Mouse (Mus musculus) limb, embryonic 12.5 days (tissue): ENCODE data around the gene Hcls1. TPM values are rescaled to one million over a fixed set of nuclear protein-coding genes. Genes with fewer than 3 reads are reported as not detected.
A peak's percentile ranks its signal among the peaks of the same experiment; 100 is the strongest.

Experiments used
- ATAC-seq: fragments of 200-750 bp; cut with Nextera tagmentation; 2 replicates; pipeline ENCODE4 v1.8.0; 2017; ENCODE audit warnings: low read depth, moderate TSS enrichment; ENCODE audit not compliant: insufficient number of reproducible peaks, insufficient read depth, low FRiP score, low TSS enrichment
- H3K27ac ChIP-seq: fragments of 300-500 bp; sonication (generic); 2 replicates; pipeline ENCODE4 v1.5.1; 2016; ENCODE audit warnings: mild to moderate bottlenecking, moderate library complexity
- H3K27me3 ChIP-seq: fragments of 300-500 bp; sonication (generic); 2 replicates; pipeline ENCODE4 v1.6.1; 2016; ENCODE audit warnings: mild to moderate bottlenecking, moderate library complexity
- H3K36me3 ChIP-seq: fragments of 300-500 bp; sonication (generic); 2 replicates; pipeline ENCODE4 v1.6.1; 2016; ENCODE audit warnings: mild to moderate bottlenecking, moderate library complexity
- H3K4me1 ChIP-seq: fragments of 300-500 bp; sonication (generic); replicated peaks from 2 replicates; pipeline ENCODE4 v1.6.1; 2016
- H3K4me2 ChIP-seq: fragments of 300-500 bp; sonication (generic); 2 replicates; pipeline ENCODE4 v1.6.1; 2016; ENCODE audit warnings: mild to moderate bottlenecking, moderate library complexity
- H3K4me3 ChIP-seq: fragments of 300-500 bp; sonication (generic); replicated peaks from 2 replicates; pipeline ENCODE4 v1.5.1; 2016; ENCODE audit warnings: mild to moderate bottlenecking
- H3K9ac ChIP-seq: fragments of 300-500 bp; sonication (generic); replicated peaks from 2 replicates; pipeline ENCODE4 v1.6.1; 2016; ENCODE audit warnings: mild to moderate bottlenecking, moderate library complexity
- H3K9me3 ChIP-seq: fragments of 300-500 bp; sonication (generic); 2 replicates; pipeline ENCODE4 v1.6.1; 2016; ENCODE audit warnings: mild to moderate bottlenecking, moderate library complexity
- whole genome bisulfite sequencing: fragments of 180-500 bp; shearing (Covaris S2); methylation state at CpG from one replicate; pipeline ENCODE4 v1.1.7; 2016; 5-methylcytosine and 5-hydroxymethylcytosine counted together
- polyA plus RNA-seq: library from polyadenylated mRNA; unstranded; fragments of >200 nt; fragmentation: Nextera tagmentation; extraction: Ambion mirVana; gene quantifications from 2 replicates; pipeline ENCODE4 v1.2.1, GENCODE M21; 2016

Gene Hcls1
- polyA plus RNA-seq, 1 experiment from 2014 or later = 2.7 TPM

- H3K4me3 ChIP-seq = no peak overlapping the region
- H3K4me1 ChIP-seq = no peaks in the 10 kb centered on the region
- no peak overlapping the region for H3K27ac ChIP-seq
- no peaks in the 10 kb centered on the region for H3K27me3 ChIP-seq
- no peaks in the 10 kb centered on the region for H3K9me3 ChIP-seq
- H3K4me2 ChIP-seq = no peak overlapping the region
- 84% methylated on average over 6 of the region's 6 CpGs for WGBS
- no peak overlapping the region for H3K9ac ChIP-seq
- ATAC-seq = no peak
- no peaks in the 10 kb centered on the region for H3K36me3 ChIP-seq
Observed at GRCm38 (mm10) chr16:36997650-36998049, 62.9 kb downstream of the Hcls1 start.

GRCm38 (mm10) chr16:36999366-36999972 lies 64.7 kb downstream of the Hcls1 start:
- H3K4me1 ChIP-seq = no peaks in the 10 kb centered on the region
- WGBS = 79% methylated on average over 9 of the region's 9 CpGs
- ATAC-seq = no peak
- H3K36me3 ChIP-seq = no peaks in the 10 kb centered on the region
- no peak overlapping the region for H3K4me3 ChIP-seq
- H3K9ac ChIP-seq = no peak overlapping the region
- H3K27me3 ChIP-seq = no peaks in the 10 kb centered on the region
- H3K27ac ChIP-seq = no peak overlapping the region
- H3K4me2 ChIP-seq = no peak overlapping the region
- H3K9me3 ChIP-seq = no peaks in the 10 kb centered on the region

- no peak overlapping the region for H3K9ac ChIP-seq
- WGBS = 71% methylated on average over 6 of the region's 6 CpGs
- 0 out of 2 replicates have a peak, but pooled peaks cover 2% of the 10 kb centered on the region for H3K36me3 ChIP-seq
- H3K4me3 ChIP-seq = no peak overlapping the region
- no peak for ATAC-seq
- peaks cover 11% of the 10 kb centered on the region for H3K4me1 ChIP-seq
- H3K9me3 ChIP-seq = no peaks in the 10 kb centered on the region
- no peaks in the 10 kb centered on the region for H3K27me3 ChIP-seq
- no peak overlapping the region for H3K27ac ChIP-seq
- no peak overlapping the region for H3K4me2 ChIP-seq
Observed at GRCm38 (mm10) chr16:37009262-37009661, 74.5 kb downstream of the Hcls1 start.

- Histone ChIP-seq H3K36me3 (peaks cover 10% of the 10 kb centered on the region; the same call in 1 of the 2 replicates), H3K27ac (no peak overlapping the region), H3K4me2 (no peak overlapping the region), H3K27me3 (no peaks in the 10 kb centered on the region), H3K9me3 (no peaks in the 10 kb centered on the region), H3K4me3 (no peak overlapping the region), H3K9ac (no peak overlapping the region), H3K4me1 (peaks cover 11% of the 10 kb centered on the region)
- no peak for ATAC-seq
- WGBS = 68% methylated on average over 4 of the region's 4 CpGs
Observed at GRCm38 (mm10) chr16:37010370-37010769, 75.6 kb downstream of the Hcls1 start.

GRCm38 (mm10) chr16:37011061-37011921 lies 76.5 kb downstream of the Hcls1 start, which contains the start of gene Polq:
Gene Polq, plus strand, starts transcription at chr16:37011786.
- WGBS = 6% methylated on average over 30 of the region's 30 CpGs
- H3K27ac ChIP-seq = no peak within 1 kb of the TSS

GRCm38 (mm10) chr16:37011922-37012289 lies 77.1 kb downstream of the Hcls1 start:
- peaks cover 11% of the 10 kb centered on the region for H3K4me1 ChIP-seq
- peak overlapping the region; percentile 81 for H3K9ac ChIP-seq
- no peaks in the 10 kb centered on the region for H3K9me3 ChIP-seq
- no peak overlapping the region for H3K27ac ChIP-seq
- peak; percentile 77 for ATAC-seq
- no peaks in the 10 kb centered on the region for H3K27me3 ChIP-seq
- peak overlapping the region; percentile 87 for H3K4me3 ChIP-seq
- peaks cover 13% of the 10 kb centered on the region; the same call in 1 of the 2 replicates for H3K36me3 ChIP-seq
- WGBS = under 1% methylated on average over 26 of the region's 26 CpGs
- peak overlapping the region; percentile 90 for H3K4me2 ChIP-seq

More at GRCm38 (mm10) chr16:37011061-37011921, 76.5 kb downstream of the Hcls1 start, which contains the start of gene Polq:
- Histone ChIP-seq H3K4me1 (peaks cover 11% of the 10 kb centered on the region), H3K4me2 (peak within 1 kb of the TSS; percentile 90), H3K4me3 (peak within 1 kb of the TSS; percentile 87), H3K9me3 (no peaks in the 10 kb centered on the region), H3K9ac (peak within 1 kb of the TSS; percentile 81), H3K27me3 (no peaks in the 10 kb centered on the region), H3K36me3 (peaks cover 13% of the 10 kb centered on the region; the same call in 1 of the 2 replicates)
- ATAC-seq = peak; percentile 93

GRCm38 (mm10) chr16:37012336-37012735 lies 77.6 kb downstream of the Hcls1 start:
- H3K4me3 ChIP-seq = peak overlapping the region; percentile 87
- ATAC-seq = no peak
- H3K4me2 ChIP-seq = peak overlapping the region; percentile 90
- H3K27me3 ChIP-seq = no peaks in the 10 kb centered on the region
- peak overlapping the region; percentile 81 for H3K9ac ChIP-seq
- peaks cover 13% of the 10 kb centered on the region; the same call in 1 of the 2 replicates for H3K36me3 ChIP-seq
- H3K4me1 ChIP-seq = peaks cover 11% of the 10 kb centered on the region
- H3K9me3 ChIP-seq = no peaks in the 10 kb centered on the region
- 56% methylated on average over 5 of the region's 5 CpGs for WGBS
- no peak overlapping the region for H3K27ac ChIP-seq

Other genes with a start within 250 kb of the Hcls1 start
- gene Ildr1, start 241.0 kb upstream of the Hcls1 start, polyA plus RNA-seq = 0.66 and 0.93 TPM in 2 replicates
- 4.6 and 5.1 TPM in 2 replicates for gene Slc15a2, start 150.0 kb upstream of the Hcls1 start, polyA plus RNA-seq
- gene Iqcb1, start 106.6 kb upstream of the Hcls1 start, polyA plus RNA-seq = 73.7 and 74.1 TPM in 2 replicates
- gene Eaf2, start 60.0 kb upstream of the Hcls1 start, polyA plus RNA-seq = 1.1 and 1.7 TPM in 2 replicates
- gene Golgb1, start 59.8 kb upstream of the Hcls1 start, polyA plus RNA-seq = 88.7 and 91.6 TPM in 2 replicates
- gene Fbxo40, start 55.5 kb downstream of the Hcls1 start, polyA plus RNA-seq = 0.08 and 0.12 TPM in 2 replicates
- gene Polq, start 76.8 kb downstream of the Hcls1 start, polyA plus RNA-seq = 11.9 TPM in 2 replicates